Comparison of ENCODE assay signal across 26 mouse cellular contexts in genomic region chr1:152434166-152434565, GRCm38 (mm10). TPM values are rescaled to one million over a fixed set of nuclear protein-coding genes. Genes with fewer than 3 reads are reported as not detected.
DNase-seq lines count a peak whose midpoint lies in the region; ATAC-seq and TF ChIP-seq lines count a peak whose summit lies in the region.
"Had no signal": no experiment of that assay in that cellular context is flagged by ENCODE, and none has a peak within 500 bp of the region (broad histone marks: within the 10 kb centered on the region; RNA-seq: fewer than 3 reads in every experiment).

No protein-coding gene starts in this region.

- H3K4me3 ChIP-seq in kidney, adult 2 months (ENCODE audit: insufficient read depth, low read depth, low read length), result no peak overlapping the region
- no peak overlapping the region for H3K4me3 ChIP-seq in kidney, embryonic 15.5 days (replicated peaks)
- H3K4me3 ChIP-seq in liver, adult 2 months (ENCODE audit: insufficient read depth, low read depth, low read length), result no peak overlapping the region
- no peak overlapping the region for H3K4me3 ChIP-seq in liver, embryonic 11.5 days (ENCODE audit: low read depth, low read length)
- H3K4me3 ChIP-seq in hindbrain, embryonic 13.5 days, result no peak overlapping the region
- H3K4me3 ChIP-seq: forebrain, embryonic 10.5 days; forebrain, embryonic 13.5 days; hindbrain, embryonic 10.5 days had no signal

- H3K9ac ChIP-seq in kidney, embryonic 15.5 days, result no peak overlapping the region
- H3K9ac ChIP-seq in liver, adult 2 months (ENCODE audit: low read depth, low read length), result no peak overlapping the region
- no peak overlapping the region for H3K9ac ChIP-seq in liver, embryonic 11.5 days (ENCODE audit: low read depth, low read length)
- H3K9ac ChIP-seq in hindbrain, embryonic 13.5 days, result no peak overlapping the region
- H3K9ac ChIP-seq: forebrain, embryonic 13.5 days; hindbrain, embryonic 14.5 days had no signal

- 68% methylated on average over 4 of the region's 4 CpGs for WGBS in kidney, adult 2 months
- WGBS in kidney, embryonic 15.5 days, result 76% methylated on average over 4 of the region's 4 CpGs
- WGBS in liver, adult 2 months, result 29% methylated on average over 4 of the region's 4 CpGs
- 70% methylated on average over 4 of the region's 4 CpGs for WGBS in liver, embryonic 11.5 days
- 85% methylated on average over 4 of the region's 4 CpGs for WGBS in hindbrain, embryonic 13.5 days

- H3K9me3 ChIP-seq in kidney, embryonic 15.5 days (replicated peaks), result no peaks in the 10 kb centered on the region
- H3K9me3 ChIP-seq in liver, embryonic 11.5 days (ENCODE audit: control insufficient read depth, low read length), result no peaks in the 10 kb centered on the region
- no peaks in the 10 kb centered on the region for H3K9me3 ChIP-seq in hindbrain, embryonic 13.5 days
- H3K9me3 ChIP-seq: forebrain, embryonic 10.5 days; forebrain, embryonic 13.5 days; G1E; hindbrain, embryonic 10.5 days had no signal

- peak; percentile 49 for DNase-seq in kidney, adult 2 months
- DNase-seq in kidney, postnatal 25 days, result peak; percentile 17 to 53
- DNase-seq in kidney, adult 18-20 months, result no peak
- DNase-seq in liver, adult 2 months (ENCODE audit: extremely low read depth, low read depth, low spot score), result peak; percentile 26
- no peak for DNase-seq in liver, embryonic 11.5 days (ENCODE audit: low spot score)
- DNase-seq: adrenal gland, postnatal 10 days; adrenal gland, postnatal 36 days; B cell, adult 2 months; cerebellum, adult 18-20 months; cerebellum, adult 9-10 months; cerebellum, postnatal 14 days; gastrocnemius, postnatal 10 days; gastrocnemius, postnatal 36 days; heart, postnatal 36 days had no signal

- no peaks in the 10 kb centered on the region for H3K36me3 ChIP-seq in kidney, adult 2 months (ENCODE audit: control insufficient read depth, insufficient read depth, low read length)
- no peaks in the 10 kb centered on the region for H3K36me3 ChIP-seq in kidney, embryonic 15.5 days
- H3K36me3 ChIP-seq in liver, adult 2 months (ENCODE audit: control insufficient read depth, insufficient read depth, low read length), result no peaks in the 10 kb centered on the region
- no peaks in the 10 kb centered on the region for H3K36me3 ChIP-seq in liver, embryonic 11.5 days (ENCODE audit: control insufficient read depth, insufficient read depth, low read length)
- H3K36me3 ChIP-seq in hindbrain, embryonic 13.5 days, result no peaks in the 10 kb centered on the region
- H3K36me3 ChIP-seq: forebrain, embryonic 10.5 days; G1E; hindbrain, embryonic 10.5 days had no signal

- H3K4me2 ChIP-seq in kidney, embryonic 15.5 days, result no peak overlapping the region
- H3K4me2 ChIP-seq in liver, embryonic 11.5 days, result no peak overlapping the region
- no peak overlapping the region for H3K4me2 ChIP-seq in hindbrain, embryonic 13.5 days
- H3K4me2 ChIP-seq: forebrain, embryonic 13.5 days; heart, embryonic 11.5 days; hindbrain, embryonic 14.5 days had no signal

- no peaks in the 10 kb centered on the region for H3K27me3 ChIP-seq in kidney, adult 2 months (replicated peaks; ENCODE audit: control insufficient read depth, insufficient read depth, low read length)
- H3K27me3 ChIP-seq in kidney, embryonic 15.5 days, result no peaks in the 10 kb centered on the region; the same call in 1 of the 2 replicates
- no peaks in the 10 kb centered on the region; the same call in 1 of the 2 replicates for H3K27me3 ChIP-seq in liver, adult 2 months (ENCODE audit: control insufficient read depth, insufficient read depth, low read length)
- H3K27me3 ChIP-seq in liver, embryonic 11.5 days (replicated peaks; ENCODE audit: control insufficient read depth, insufficient read depth, low read length), result no peaks in the 10 kb centered on the region
- no peaks in the 10 kb centered on the region for H3K27me3 ChIP-seq in hindbrain, embryonic 13.5 days
- H3K27me3 ChIP-seq: CH12.LX had no signal

- no peak for TF ChIP-seq POLR2A in kidney, adult 2 months (IDR thresholded peaks at IDR 0.05; ENCODE audit: low read depth, low read length)
- no peak for TF ChIP-seq POLR2A in liver, adult 2 months (IDR thresholded peaks at IDR 0.05; ENCODE audit: extremely low read depth, insufficient read depth, low read length)

- no peak overlapping the region for H3K27ac ChIP-seq in kidney, adult 2 months (ENCODE audit: insufficient read depth, low read depth, low read length)
- no peak overlapping the region for H3K27ac ChIP-seq in kidney, embryonic 15.5 days
- no peak overlapping the region for H3K27ac ChIP-seq in liver, adult 2 months (replicated peaks; ENCODE audit: insufficient read depth, low read depth, low read length)
- no peak overlapping the region for H3K27ac ChIP-seq in liver, embryonic 11.5 days (ENCODE audit: low read depth, low read length)
- H3K27ac ChIP-seq in hindbrain, embryonic 13.5 days, result no peak overlapping the region
- H3K27ac ChIP-seq: forebrain, embryonic 10.5 days; forebrain, embryonic 13.5 days; hindbrain, embryonic 10.5 days; hindbrain, embryonic 14.5 days had no signal

- no peak for ATAC-seq in kidney, embryonic 15.5 days (replicated peaks; ENCODE audit: low FRiP score)
- no peak for ATAC-seq in liver, embryonic 11.5 days (replicated peaks; ENCODE audit: low FRiP score)
- ATAC-seq in hindbrain, embryonic 13.5 days (ENCODE audit: low FRiP score), result no peak
- ATAC-seq: forebrain, embryonic 13.5 days; forebrain, embryonic 16.5 days; Patski had no signal

- no peaks in the 10 kb centered on the region for H3K79me2 ChIP-seq in liver, adult 2 months (ENCODE audit: control insufficient read depth, insufficient read depth, low read length)

- TF ChIP-seq CTCF in kidney, adult 2 months (conservative IDR thresholded peaks at IDR 0.05; ENCODE audit: insufficient read depth, insufficient read length, low read depth, low read length), result no peak
- TF ChIP-seq CTCF in liver, adult 2 months (IDR thresholded peaks at IDR 0.05; ENCODE audit: low read depth, low read length), result no peak

- H3K4me1 ChIP-seq in kidney, adult 2 months (ENCODE audit: control insufficient read depth, insufficient read depth, low read length), result no peaks in the 10 kb centered on the region
- no peaks in the 10 kb centered on the region for H3K4me1 ChIP-seq in kidney, embryonic 15.5 days
- no peaks in the 10 kb centered on the region for H3K4me1 ChIP-seq in liver, adult 2 months (ENCODE audit: control insufficient read depth, insufficient read depth, low read length)
- no peaks in the 10 kb centered on the region for H3K4me1 ChIP-seq in liver, embryonic 11.5 days (replicated peaks; ENCODE audit: control insufficient read depth, insufficient read depth, low read length)
- no peaks in the 10 kb centered on the region for H3K4me1 ChIP-seq in hindbrain, embryonic 13.5 days (replicated peaks)
- H3K4me1 ChIP-seq: forebrain, embryonic 10.5 days; forebrain, embryonic 13.5 days; hindbrain, embryonic 10.5 days had no signal

RNA-seq across cellular contexts. Expression of gene Colgalt2, which starts 34.5 kb away (rescaled TPM):
- polyA plus RNA-seq in kidney, adult 2 months (2012; rRNA removed), result 7.5 and 7.6 TPM in 2 replicates
- polyA plus RNA-seq in kidney, embryonic 15.5 days (2015; fragmentation: Nextera tagmentation; extraction: Ambion mirVana), result 1.5 TPM in 2 replicates
- total RNA-seq in liver, adult 2 months (2014; rRNA removed), result 0.87 and 1.6 TPM in 2 replicates
- 0.35 and 0.62 TPM in 2 replicates for polyA plus RNA-seq in liver, adult 2 months (2012; rRNA removed)
- 1.3 and 1.7 TPM in 2 replicates for polyA plus RNA-seq in liver, embryonic 11.5 days (2014; fragmentation: Nextera tagmentation; extraction: Ambion mirVana)
- 2.5 and 2.9 TPM in 2 replicates for polyA plus RNA-seq in hindbrain, embryonic 13.5 days (2015; fragmentation: Nextera tagmentation; extraction: Ambion mirVana)
- total RNA-seq: CH12.LX; granulocyte monocyte progenitor cell, adult 5-6 weeks had no signal
- polyA plus RNA-seq: G1E, Patski had no signal

RNA-seq across cellular contexts. Expression of gene Tsen15, which starts 47.7 kb away (rescaled TPM):
- 14.6 and 18.8 TPM in 2 replicates for polyA plus RNA-seq in kidney, adult 2 months (2012; rRNA removed)
- 88.5 and 92.0 TPM in 2 replicates for polyA plus RNA-seq in kidney, embryonic 15.5 days (2015; fragmentation: Nextera tagmentation; extraction: Ambion mirVana)
- total RNA-seq in liver, adult 2 months (2014; rRNA removed), result 8.4 and 10.1 TPM in 2 replicates
- 5.0 and 5.5 TPM in 2 replicates for polyA plus RNA-seq in liver, adult 2 months (2012; rRNA removed)
- polyA plus RNA-seq in liver, embryonic 11.5 days (2014; fragmentation: Nextera tagmentation; extraction: Ambion mirVana), result 74.8 and 84.0 TPM in 2 replicates
- polyA plus RNA-seq in hindbrain, embryonic 13.5 days (2015; fragmentation: Nextera tagmentation; extraction: Ambion mirVana), result 26.7 and 31.0 TPM in 2 replicates

Comparison
In these comparisons a context has a peak if more than half of its experiments do, and no peak if none do; other contexts are left out.
1. DNase-seq: peak in kidney, adult 2 months (single experiment), kidney, postnatal 25 days (2 of 2) and liver, adult 2 months (single experiment); none in kidney, adult 18-20 months (single experiment) and liver, embryonic 11.5 days (single experiment).